Mouse (Mus musculus): ENCODE data around the gene March9.

The March9 gene

GRCm38 (mm10) chr10:127059968-127060916 lies at the start of gene March9:
Gene March9 (minus strand): TSS chr10:127060184.
- in situ Hi-C loops (cut with MboI) = no loop called here

GRCm38 (mm10) chr10:127108262-127108583 lies 48.2 kb upstream of the March9 start:
- in situ Hi-C loops (cut with MboI) = no loop called here

GRCm38 (mm10) chr10:127107563-127108261 lies 47.7 kb upstream of the March9 start:
- in situ Hi-C loops (cut with MboI) = no loop called here

- in situ Hi-C loops (cut with MboI) = no loop called here
Observed at GRCm38 (mm10) chr10:127103631-127104030, 43.6 kb upstream of the March9 start.

GRCm38 (mm10) chr10:127101151-127101550 lies 41.2 kb upstream of the March9 start:
- in situ Hi-C loops (cut with MboI) = no loop called here

GRCm38 (mm10) chr10:127100414-127100813 lies 40.4 kb upstream of the March9 start:
- in situ Hi-C loops (cut with MboI) = no loop called here

- in situ Hi-C loops (cut with MboI) = no loop called here
Observed at GRCm38 (mm10) chr10:127099868-127100267, 39.9 kb upstream of the March9 start.

GRCm38 (mm10) chr10:127099191-127099590 lies 39.2 kb upstream of the March9 start:
- in situ Hi-C loops (cut with MboI) = no loop called here

GRCm38 (mm10) chr10:127098514-127098913 lies 38.5 kb upstream of the March9 start:
- in situ Hi-C loops (cut with MboI) = no loop called here

- in situ Hi-C loops (cut with MboI) = no loop called here
Observed at GRCm38 (mm10) chr10:127094382-127094802, 34.4 kb upstream of the March9 start.

- in situ Hi-C loops (cut with MboI) = no loop called here
Observed at GRCm38 (mm10) chr10:127092742-127093141, 32.8 kb upstream of the March9 start.

GRCm38 (mm10) chr10:127091507-127092396 lies 31.8 kb upstream of the March9 start:
- in situ Hi-C loops (cut with MboI) = no loop called here

GRCm38 (mm10) chr10:127090560-127091411 lies 30.8 kb upstream of the March9 start:
- in situ Hi-C loops (cut with MboI) = no loop called here

GRCm38 (mm10) chr10:127085633-127086032 lies 25.6 kb upstream of the March9 start:
- in situ Hi-C loops (cut with MboI) = no loop called here

GRCm38 (mm10) chr10:127085052-127085451 lies 25.1 kb upstream of the March9 start:
- in situ Hi-C loops (cut with MboI) = no loop called here

- in situ Hi-C loops (cut with MboI) = no loop called here
Observed at GRCm38 (mm10) chr10:127083915-127084306, 23.9 kb upstream of the March9 start.

GRCm38 (mm10) chr10:127083292-127083914 lies 23.4 kb upstream of the March9 start:
- in situ Hi-C loops (cut with MboI) = no loop called here

- in situ Hi-C loops (cut with MboI) = no loop called here
Observed at GRCm38 (mm10) chr10:127081996-127082620, 22.1 kb upstream of the March9 start.

GRCm38 (mm10) chr10:127080901-127081780 lies 21.2 kb upstream of the March9 start:
- in situ Hi-C loops (cut with MboI) = no loop called here

All from mature B cell (primary cell).